Mouse (Mus musculus) kidney, adult 2 months (tissue): ENCODE data around the gene Arhgap19.

ENCODE experiments used
- CTCF ChIP-seq: fragments of 200-500 bp; conservative IDR thresholded peaks from 2 replicates; pipeline ENCODE4 v1.5.1; 2011; ENCODE audit warnings: low read depth, mild to moderate bottlenecking, control low read depth, low read length, moderate library complexity, mixed read lengths; ENCODE audit not compliant: insufficient read depth, insufficient read length
- POLR2A ChIP-seq: fragments of 200-500 bp; IDR thresholded peaks from one replicate; pipeline ENCODE4 v1.6.1; 2011; ENCODE audit warnings: low read depth, low read length, control low read depth

DNA sequence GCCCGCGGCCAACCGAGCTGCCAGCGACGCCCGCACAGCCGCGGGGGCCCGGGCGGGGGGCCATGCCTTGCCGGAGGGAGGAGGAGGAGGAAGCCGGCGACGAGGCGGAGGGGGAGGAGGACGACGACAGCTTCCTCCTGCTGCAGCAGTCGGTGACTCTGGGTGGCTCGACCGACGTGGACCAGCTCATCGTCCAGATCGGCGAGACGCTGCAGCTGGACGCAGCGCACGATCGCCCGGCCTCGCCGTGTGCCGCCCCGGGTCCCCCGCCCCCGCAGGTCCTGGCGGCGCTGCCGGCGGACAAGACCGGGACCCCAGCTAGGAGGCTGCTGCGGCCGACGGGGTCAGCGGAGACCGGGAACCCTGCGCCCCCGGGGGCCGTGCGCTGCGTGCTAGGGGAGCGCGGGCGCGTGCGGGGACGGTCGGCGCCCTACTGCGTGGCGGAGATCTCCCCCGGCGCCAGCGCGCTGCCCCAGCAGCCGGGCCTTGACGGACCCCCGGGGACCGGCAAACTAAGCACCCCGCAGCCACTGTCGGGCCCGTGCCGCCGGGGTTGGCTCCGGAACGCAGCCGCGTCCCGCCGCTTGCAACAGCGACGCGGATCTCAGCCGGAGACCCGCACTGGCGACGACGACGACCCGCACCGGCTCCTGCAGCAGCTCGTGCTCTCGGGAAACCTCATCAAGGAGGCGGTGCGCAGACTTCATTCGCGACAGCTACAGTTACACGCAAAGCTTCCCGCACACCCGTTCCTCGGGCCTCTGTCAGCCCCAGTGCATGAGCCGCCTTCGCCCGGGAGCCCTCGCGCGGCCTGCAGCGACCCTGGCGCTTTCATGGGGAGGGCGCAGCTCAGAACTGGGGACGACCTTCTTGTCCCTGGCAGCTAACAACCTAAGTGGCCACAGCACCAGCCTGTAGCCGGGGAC, 28.5 kb upstream of the Arhgap19 start:
- TF ChIP-seq CTCF (no peak), POLR2A (no peak)
